Mouse (Mus musculus) heart, adult 8-10 months (tissue): Measurements from ENCODE around the gene Taar9. TPM values are rescaled to one million over a fixed set of nuclear protein-coding genes. Genes with fewer than 3 reads are reported as not detected.
"Not testable (repeated sequence)": the region's sequence is repeated elsewhere in the genome, so short reads cannot be mapped to it uniquely, and the experiment has no call there.

ENCODE experiments used
- DNase-seq: peaks from one replicate; pipeline ENCODE4 v3.0.0; 2022; ENCODE audit warnings: low spot score
- total RNA-seq, 4 experiments: library from RNA; stranded (reverse); gene quantifications; 2 replicates each; pipeline ENCODE4 v1.2.4; 2022

The Taar9 gene
- not detected for total RNA-seq

GRCm38 (mm10) chr10:24109434-24109833 is at the start of gene Taar9:
TSS of gene Taar9 (minus strand) at chr10:24109534.
- DNase-seq: not testable (repeated sequence)

- DNase-seq: no peak
Measured at GRCm38 (mm10) chr10:24158470-24159254, 49.3 kb upstream of the Taar9 start.

- DNase-seq: no peak
Measured at GRCm38 (mm10) chr10:24150086-24150485, 40.8 kb upstream of the Taar9 start.

- DNase-seq: peak; percentile 93
Measured at GRCm38 (mm10) chr10:24149135-24149781, 39.9 kb upstream of the Taar9 start, which contains the start of gene Stx7. TSS of gene Stx7 (plus strand) at chr10:24149302.

GRCm38 (mm10) chr10:24142735-24143134 is 33.4 kb upstream of the Taar9 start:
- no peak for DNase-seq

GRCm38 (mm10) chr10:24138623-24139261 is 29.4 kb upstream of the Taar9 start:
- DNase-seq: no peak

GRCm38 (mm10) chr10:24134071-24134645 is 24.8 kb upstream of the Taar9 start:
- no peak for DNase-seq

GRCm38 (mm10) chr10:24133132-24133531 is 23.8 kb upstream of the Taar9 start:
- DNase-seq: no peak

GRCm38 (mm10) chr10:24132273-24132672 is 22.9 kb upstream of the Taar9 start:
- DNase-seq: no peak

GRCm38 (mm10) chr10:24131451-24132262 is 22.3 kb upstream of the Taar9 start:
- peak; percentile 70 for DNase-seq

- DNase-seq: peak; percentile 44
Measured at GRCm38 (mm10) chr10:24111116-24111778, 1.9 kb upstream of the Taar9 start.

GRCm38 (mm10) chr10:24108236-24108635 is 1.1 kb downstream of the Taar9 start:
- DNase-seq: no peak

GRCm38 (mm10) chr10:24107747-24108146 is 1.6 kb downstream of the Taar9 start:
- DNase-seq: no peak

- not testable (repeated sequence) for DNase-seq
Measured at GRCm38 (mm10) chr10:24103299-24103698, 6.0 kb downstream of the Taar9 start.

- DNase-seq: not testable (repeated sequence)
Measured at GRCm38 (mm10) chr10:24101812-24102211, 7.5 kb downstream of the Taar9 start, which contains the start of gene Taar8c. TSS of gene Taar8c (minus strand) at chr10:24101912.

GRCm38 (mm10) chr10:24097010-24097409 is 12.3 kb downstream of the Taar9 start:
- not testable (repeated sequence) for DNase-seq

GRCm38 (mm10) chr10:24092194-24092593 is 17.1 kb downstream of the Taar9 start, which contains the start of gene Taar8b:
TSS of gene Taar8b (minus strand) at chr10:24092294.
- no peak for DNase-seq

GRCm38 (mm10) chr10:24087168-24087567 is 22.2 kb downstream of the Taar9 start:
- no peak for DNase-seq

GRCm38 (mm10) chr10:24086555-24086954 is 22.8 kb downstream of the Taar9 start:
- DNase-seq: no peak

- no peak for DNase-seq
Measured at GRCm38 (mm10) chr10:24085936-24086335, 23.4 kb downstream of the Taar9 start.
